Mouse (Mus musculus) liver, embryonic 12.5 days (tissue): ENCODE data around the gene Npepl1. TPM values are rescaled to one million over a fixed set of nuclear protein-coding genes. Genes with fewer than 3 reads are reported as not detected.

Experiments used
- ATAC-seq: fragments of 200-750 bp; cut with Nextera tagmentation; 2 replicates; pipeline ENCODE4 v1.8.0; 2017; ENCODE audit warnings: moderate number of reproducible peaks, mild to moderate bottlenecking, moderate library complexity
- H3K27ac ChIP-seq: fragments of 300-500 bp; sonication (generic); 2 replicates; pipeline ENCODE4 v1.5.1; 2016; ENCODE audit warnings: mild to moderate bottlenecking
- H3K27me3 ChIP-seq: fragments of 300-500 bp; sonication (generic); replicated peaks from 2 replicates; pipeline ENCODE4 v1.6.1; 2016; ENCODE audit warnings: mild to moderate bottlenecking, moderate library complexity
- H3K36me3 ChIP-seq: fragments of 300-500 bp; sonication (generic); 2 replicates; pipeline ENCODE4 v1.6.1; 2016; ENCODE audit warnings: mild to moderate bottlenecking, moderate library complexity
- H3K4me1 ChIP-seq: fragments of 300-500 bp; sonication (generic); 2 replicates; pipeline ENCODE4 v1.6.1; 2016
- H3K4me2 ChIP-seq: fragments of 300-500 bp; sonication (generic); 2 replicates; pipeline ENCODE4 v1.6.1; 2016; ENCODE audit warnings: mild to moderate bottlenecking, moderate library complexity
- H3K4me3 ChIP-seq: fragments of 300-500 bp; sonication (generic); 2 replicates; pipeline ENCODE4 v1.5.1; 2016; ENCODE audit warnings: mild to moderate bottlenecking, moderate library complexity
- H3K9ac ChIP-seq: fragments of 300-500 bp; sonication (generic); 2 replicates; pipeline ENCODE4 v1.6.1; 2016; ENCODE audit warnings: mild to moderate bottlenecking, moderate library complexity
- H3K9me3 ChIP-seq: fragments of 300-500 bp; sonication (generic); replicated peaks from 2 replicates; pipeline ENCODE4 v1.6.1; 2016; ENCODE audit warnings: mild to moderate bottlenecking, moderate library complexity
- WGBS: fragments of 180-500 bp; shearing (Covaris S2); methylation state at CpG from one replicate; pipeline ENCODE4 v1.1.7; 2016; ENCODE audit not compliant: insufficient replicate concordance; 5-methylcytosine and 5-hydroxymethylcytosine counted together
- polyA plus RNA-seq: library from polyadenylated mRNA; unstranded; fragments of >200 nt; fragmentation: Nextera tagmentation; extraction: Ambion mirVana; gene quantifications from 2 replicates; pipeline ENCODE4 v1.2.1, GENCODE M21; 2016

The Npepl1 gene
- polyA plus RNA-seq, 1 experiment from 2014 or later: 44.5 TPM

DNA sequence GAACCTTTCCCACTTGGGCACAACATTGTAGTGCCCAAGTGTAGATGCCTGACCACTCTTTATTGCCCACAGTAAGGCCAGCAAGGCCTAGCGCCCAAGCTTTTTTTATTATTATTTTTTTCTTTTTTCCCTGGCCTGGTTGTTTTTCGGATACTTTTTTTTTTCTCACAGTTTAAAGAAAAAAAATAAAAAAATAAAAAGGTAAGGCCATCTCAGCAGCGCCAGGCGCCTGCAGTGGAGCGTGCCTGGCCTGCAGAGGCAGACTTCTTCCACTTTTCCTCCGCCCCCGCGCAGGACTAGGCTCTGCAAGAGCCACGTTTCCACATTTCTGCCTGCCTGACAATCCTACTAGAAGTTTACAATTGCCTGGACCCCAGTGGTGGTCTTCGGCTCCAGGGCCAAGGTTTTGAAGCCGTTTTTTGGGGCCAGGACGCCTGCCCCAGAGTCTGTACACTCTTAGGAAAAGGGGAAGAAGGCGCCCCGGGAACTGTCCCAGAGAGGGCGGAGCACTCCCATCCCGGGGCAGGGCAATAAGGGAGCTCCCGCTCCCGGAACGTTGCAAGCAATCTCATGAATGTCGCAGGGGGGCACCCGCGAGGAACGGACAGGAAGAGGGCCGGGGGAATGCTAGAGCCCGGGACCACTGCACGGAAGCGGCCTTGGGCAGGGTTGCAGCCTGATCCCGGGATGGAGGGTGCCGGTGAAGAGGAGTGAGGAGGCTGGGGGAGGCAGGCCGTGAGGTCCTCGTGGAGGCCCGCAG is 34.3 kb upstream of the Npepl1 start, which contains the start of gene Stx16:
Gene Stx16, plus strand, starts transcription at position 636 of the 760 bp plus-strand sequence.
- 3% methylated on average over 32 of the region's 32 CpGs for WGBS
- no peaks in the 10 kb centered on the region for H3K36me3 ChIP-seq
- H3K27ac ChIP-seq: peak within 1 kb of the TSS; percentile 75
- no peaks in the 10 kb centered on the region; the same call in 1 of the 2 replicates for H3K27me3 ChIP-seq
- H3K4me2 ChIP-seq: peak within 1 kb of the TSS; percentile 95
- ATAC-seq: peak; percentile 94
- peak within 1 kb of the TSS; percentile 87 for H3K9ac ChIP-seq
- peaks cover 40% of the 10 kb centered on the region for H3K4me1 ChIP-seq
- peak within 1 kb of the TSS; percentile 89 for H3K4me3 ChIP-seq
- H3K9me3 ChIP-seq: no peaks in the 10 kb centered on the region

- Histone ChIP-seq H3K27me3 (no peaks in the 10 kb centered on the region; the same call in 1 of the 2 replicates), H3K36me3 (no peaks in the 10 kb centered on the region), H3K4me3 (peak overlapping the region; percentile 89), H3K27ac (peak overlapping the region; percentile 75), H3K4me2 (peak overlapping the region; percentile 95), H3K4me1 (peaks cover 45% of the 10 kb centered on the region), H3K9ac (peak overlapping the region; percentile 87), H3K9me3 (no peaks in the 10 kb centered on the region)
- no peak for ATAC-seq
- 2% methylated on average over 22 of the region's 22 CpGs for WGBS
Observed at GRCm38 (mm10) chr2:174076433-174076824, 33.7 kb upstream of the Npepl1 start.

DNA sequence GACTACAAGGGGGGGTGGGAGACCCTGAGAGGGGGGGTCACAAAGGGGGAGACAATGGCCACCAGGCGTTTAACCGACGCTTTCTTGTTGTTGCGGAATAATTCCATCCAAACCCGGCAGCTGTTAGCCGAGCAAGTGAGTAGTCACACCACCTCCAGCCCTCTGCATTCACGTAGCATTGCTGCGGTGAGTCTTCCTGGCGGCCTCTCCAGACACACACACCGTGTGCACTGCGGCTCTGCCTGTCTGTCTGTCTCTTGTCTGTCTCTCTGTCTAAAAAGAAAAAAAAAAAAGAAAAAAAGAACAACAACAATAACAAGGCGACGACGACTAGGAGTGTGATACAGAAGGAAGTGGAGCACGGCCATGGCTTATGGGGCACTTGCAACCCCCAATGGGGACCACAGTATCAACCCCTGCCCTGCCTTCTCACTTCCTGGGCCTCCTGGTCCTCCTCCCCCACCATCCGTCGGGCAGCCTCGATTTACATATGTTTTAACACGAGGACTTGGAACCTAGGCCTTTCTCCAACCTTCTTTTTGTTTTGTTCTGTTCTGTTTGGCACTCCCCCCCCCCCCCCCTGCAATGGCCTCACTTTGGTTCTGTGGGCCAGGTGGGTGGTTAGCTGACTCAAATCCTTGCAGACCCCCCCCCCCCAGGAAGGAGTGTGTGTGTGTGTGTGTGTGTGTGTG is 33.0 kb upstream of the Npepl1 start:
- 0% methylated on average over 19 of the region's 19 CpGs for WGBS
- H3K9ac ChIP-seq: peak overlapping the region; percentile 87
- peak; percentile 38; the same call in 1 of the 2 replicates for ATAC-seq
- peak overlapping the region; percentile 95 for H3K4me2 ChIP-seq
- no peaks in the 10 kb centered on the region for H3K9me3 ChIP-seq
- peak overlapping the region; percentile 89 for H3K4me3 ChIP-seq
- H3K36me3 ChIP-seq: no peaks in the 10 kb centered on the region
- H3K4me1 ChIP-seq: peaks cover 47% of the 10 kb centered on the region
- no peaks in the 10 kb centered on the region; the same call in 1 of the 2 replicates for H3K27me3 ChIP-seq
- H3K27ac ChIP-seq: peak overlapping the region; percentile 75

DNA sequence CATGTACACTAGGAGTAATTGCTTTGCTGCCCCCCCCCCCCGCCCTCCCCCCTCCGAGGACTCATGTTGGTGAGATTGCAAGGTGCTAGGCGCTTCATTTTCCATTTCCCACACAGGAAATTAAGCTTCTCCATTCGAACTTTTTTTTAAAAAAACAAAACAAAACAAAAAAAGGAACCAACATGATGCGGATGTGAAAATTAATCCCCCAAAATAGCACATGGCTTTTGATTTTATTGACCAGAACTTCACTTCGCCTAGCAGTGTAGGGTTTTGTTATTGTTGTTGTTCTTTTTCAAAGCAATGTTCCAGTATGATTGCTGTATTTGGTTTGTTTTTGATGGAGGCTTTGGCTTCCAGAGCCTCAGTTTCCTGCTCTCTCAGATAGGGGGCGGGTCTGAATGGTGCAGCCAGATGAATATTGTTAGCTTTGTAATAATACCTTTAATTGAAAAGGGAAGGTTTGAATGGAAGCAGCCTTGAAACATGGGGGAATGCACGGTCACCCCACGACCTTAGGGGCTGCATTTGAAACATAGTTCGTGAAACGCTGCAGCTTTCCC is 32.3 kb upstream of the Npepl1 start:
- Histone ChIP-seq H3K4me3 (peak overlapping the region; percentile 89), H3K9ac (peak overlapping the region; percentile 87), H3K27ac (peak overlapping the region; percentile 75), H3K4me1 (peaks cover 53% of the 10 kb centered on the region), H3K27me3 (no peaks in the 10 kb centered on the region), H3K4me2 (peak overlapping the region; percentile 95), H3K9me3 (no peaks in the 10 kb centered on the region), H3K36me3 (no peaks in the 10 kb centered on the region)
- no peak for ATAC-seq
- whole genome bisulfite sequencing: 13% methylated on average over 10 of the region's 11 CpGs

GRCm38 (mm10) chr2:174081833-174082232 is 28.3 kb upstream of the Npepl1 start:
- peaks cover 43% of the 10 kb centered on the region for H3K4me1 ChIP-seq
- H3K9ac ChIP-seq: no peak overlapping the region
- 76% methylated on average over 5 of the region's 5 CpGs for WGBS
- no peaks in the 10 kb centered on the region for H3K9me3 ChIP-seq
- H3K4me2 ChIP-seq: no peak overlapping the region
- no peaks in the 10 kb centered on the region for H3K27me3 ChIP-seq
- H3K27ac ChIP-seq: no peak overlapping the region
- ATAC-seq: no peak
- peaks cover 19% of the 10 kb centered on the region for H3K36me3 ChIP-seq
- no peak overlapping the region for H3K4me3 ChIP-seq

DNA sequence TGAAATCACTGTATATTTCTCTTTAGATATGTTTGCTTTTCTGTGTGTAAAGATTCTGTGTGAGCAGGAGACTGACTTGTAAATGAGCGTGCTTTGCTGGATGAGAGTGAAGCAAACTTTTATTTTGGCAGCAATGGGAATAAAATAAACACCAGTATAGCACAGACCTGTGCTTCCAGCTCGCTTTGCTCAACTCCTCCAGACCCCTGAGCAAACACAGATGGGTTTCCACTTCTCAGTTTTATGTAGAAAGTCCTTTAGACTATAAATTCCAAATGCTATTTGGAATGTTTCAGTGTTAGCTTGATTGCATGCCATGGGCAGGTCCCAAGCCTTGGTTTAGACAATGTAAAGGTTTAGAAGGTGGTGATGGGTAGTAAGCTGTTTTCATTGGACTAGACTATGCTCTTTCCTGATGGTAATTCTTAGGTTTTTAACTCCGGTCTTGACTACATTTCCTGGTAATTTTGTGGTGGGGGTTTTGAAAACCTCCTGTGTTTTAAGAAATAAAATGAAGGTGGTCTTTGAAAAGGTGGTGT is 27.7 kb upstream of the Npepl1 start:
- WGBS: 78% methylated on average over 3 of the region's 3 CpGs
- no peak for ATAC-seq
- H3K4me2 ChIP-seq: no peak overlapping the region
- no peak overlapping the region for H3K4me3 ChIP-seq
- no peaks in the 10 kb centered on the region for H3K27me3 ChIP-seq
- H3K4me1 ChIP-seq: peaks cover 43% of the 10 kb centered on the region
- H3K36me3 ChIP-seq: peaks cover 19% of the 10 kb centered on the region
- H3K9me3 ChIP-seq: no peaks in the 10 kb centered on the region
- no peak overlapping the region for H3K27ac ChIP-seq
- H3K9ac ChIP-seq: no peak overlapping the region

GRCm38 (mm10) chr2:174095086-174095485 is 15.1 kb upstream of the Npepl1 start:
- ATAC-seq: no peak
- H3K36me3 ChIP-seq: peaks cover 85% of the 10 kb centered on the region
- H3K9ac ChIP-seq: no peak overlapping the region
- H3K9me3 ChIP-seq: no peaks in the 10 kb centered on the region
- H3K27ac ChIP-seq: no peak overlapping the region
- H3K4me2 ChIP-seq: no peak overlapping the region
- no peak overlapping the region for H3K4me3 ChIP-seq
- no peaks in the 10 kb centered on the region for H3K27me3 ChIP-seq
- WGBS: 83% methylated on average over 3 of the region's 3 CpGs
- H3K4me1 ChIP-seq: 0 out of 2 replicates have a peak, but pooled peaks cover 4% of the 10 kb centered on the region

DNA sequence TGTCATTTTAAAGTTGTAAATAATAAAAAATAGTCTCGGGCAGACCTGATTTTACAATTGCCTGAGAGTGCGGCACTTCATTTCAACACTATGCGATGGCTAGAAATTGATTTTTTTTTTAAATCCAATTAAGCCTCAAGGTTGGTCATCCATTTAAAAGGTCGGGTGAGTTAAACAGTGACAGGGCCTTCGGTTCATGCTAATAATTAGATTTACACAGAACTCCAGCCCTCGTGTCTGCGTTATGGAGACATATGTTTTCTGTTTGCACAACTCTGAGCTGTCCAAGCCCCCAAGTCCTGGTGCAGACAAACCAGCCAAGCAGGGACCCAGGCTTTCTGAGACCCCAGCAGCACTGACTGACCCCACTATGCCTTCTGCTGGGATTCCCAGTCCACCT is 7.8 kb upstream of the Npepl1 start:
- no peak overlapping the region for H3K27ac ChIP-seq
- peaks cover 22% of the 10 kb centered on the region for H3K36me3 ChIP-seq
- no peaks in the 10 kb centered on the region for H3K9me3 ChIP-seq
- 79% methylated on average over 7 of the region's 7 CpGs for WGBS
- no peak overlapping the region for H3K4me3 ChIP-seq
- H3K4me1 ChIP-seq: no peaks in the 10 kb centered on the region
- ATAC-seq: no peak
- H3K27me3 ChIP-seq: no peaks in the 10 kb centered on the region
- no peak overlapping the region for H3K4me2 ChIP-seq
- H3K9ac ChIP-seq: no peak overlapping the region

DNA sequence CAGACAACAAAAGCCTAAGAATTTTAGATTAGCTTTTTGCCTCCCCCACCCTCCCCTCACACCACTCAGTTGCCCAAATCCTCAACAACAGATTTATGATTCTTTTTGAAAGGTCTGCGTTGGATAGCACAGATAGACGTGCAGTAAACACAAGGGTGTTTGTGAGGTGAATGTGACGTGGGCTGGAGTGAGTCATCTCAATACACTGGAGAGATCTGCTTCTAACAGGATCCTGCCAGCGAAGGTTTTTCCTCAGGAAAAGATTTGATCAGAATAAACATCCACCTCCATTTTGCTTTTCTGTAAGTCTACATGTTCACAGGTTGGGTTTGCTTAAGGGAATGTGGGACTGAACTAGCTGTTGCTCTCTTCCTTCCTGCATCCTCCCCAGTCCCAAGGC is 6.6 kb upstream of the Npepl1 start:
- WGBS: 68% methylated on average over 4 of the region's 4 CpGs
- H3K4me3 ChIP-seq: no peak overlapping the region
- H3K9me3 ChIP-seq: no peaks in the 10 kb centered on the region
- no peaks in the 10 kb centered on the region for H3K4me1 ChIP-seq
- H3K4me2 ChIP-seq: no peak overlapping the region
- no peak overlapping the region for H3K9ac ChIP-seq
- no peaks in the 10 kb centered on the region for H3K27me3 ChIP-seq
- no peak overlapping the region for H3K27ac ChIP-seq
- H3K36me3 ChIP-seq: peaks cover 11% of the 10 kb centered on the region
- no peak for ATAC-seq

DNA sequence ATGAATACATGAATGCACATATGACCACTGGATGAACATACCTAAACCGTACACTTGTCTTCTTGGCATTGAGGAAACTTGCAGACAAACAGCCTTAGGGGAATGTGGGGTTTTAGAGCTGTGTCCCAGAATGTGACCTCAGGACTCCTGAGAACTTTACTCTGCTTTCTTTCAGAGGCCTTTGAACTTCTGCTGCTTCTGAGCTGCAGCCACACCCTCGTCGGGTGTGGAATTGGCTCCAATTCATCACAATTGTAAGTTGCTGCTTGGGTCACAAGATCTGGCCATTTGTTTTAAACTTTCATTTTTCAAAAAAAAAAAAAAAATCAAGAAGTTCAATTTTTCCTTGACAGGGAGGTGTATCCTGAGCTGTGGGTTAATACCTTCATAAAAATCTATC is 2.8 kb upstream of the Npepl1 start:
- H3K4me1 ChIP-seq: peaks cover 25% of the 10 kb centered on the region
- no peak overlapping the region for H3K27ac ChIP-seq
- no peaks in the 10 kb centered on the region for H3K9me3 ChIP-seq
- H3K4me3 ChIP-seq: no peak overlapping the region
- H3K36me3 ChIP-seq: peaks cover 5% of the 10 kb centered on the region
- WGBS: 79% methylated on average over 3 of the region's 3 CpGs
- H3K27me3 ChIP-seq: no peaks in the 10 kb centered on the region
- H3K4me2 ChIP-seq: no peak overlapping the region
- no peak for ATAC-seq
- no peak overlapping the region for H3K9ac ChIP-seq

- Histone ChIP-seq H3K4me3 (peak overlapping the region; percentile 70), H3K4me2 (peak overlapping the region; percentile 97), H3K9ac (peak overlapping the region; percentile 81), H3K27me3 (no peaks in the 10 kb centered on the region), H3K36me3 (peaks cover 35% of the 10 kb centered on the region), H3K9me3 (no peaks in the 10 kb centered on the region), H3K27ac (peak overlapping the region; percentile 65), H3K4me1 (peaks cover 25% of the 10 kb centered on the region)
- 36% methylated on average over 33 of the region's 33 CpGs for WGBS
- peak; percentile 61 for ATAC-seq
Observed at GRCm38 (mm10) chr2:174110783-174111549, 817 bp downstream of the Npepl1 start.
